Mouse (Mus musculus) midbrain, embryonic 15.5 days (tissue): Measurements from ENCODE around the gene P4ha3. TPM values are rescaled to one million over a fixed set of nuclear protein-coding genes. Genes with fewer than 3 reads are reported as not detected.
A peak's percentile ranks its signal among the peaks of the same experiment; 100 is the strongest.
"Not testable (repeated sequence)": the region's sequence is repeated elsewhere in the genome, so short reads cannot be mapped to it uniquely, and the experiment has no call there.

ENCODE experiments used
- ATAC-seq: fragments of 200-750 bp; cut with Nextera tagmentation; replicated peaks from 2 replicates; pipeline ENCODE4 v1.8.0; 2017; ENCODE audit warnings: moderate TSS enrichment
- H3K27ac ChIP-seq: fragments of 300-500 bp; sonication (generic); 2 replicates; pipeline ENCODE4 v1.5.1; 2015; ENCODE audit warnings: mild to moderate bottlenecking, inconsistent platforms
- H3K27me3 ChIP-seq: fragments of 300-500 bp; sonication (generic); replicated peaks from 2 replicates; pipeline ENCODE4 v1.6.1; 2015; ENCODE audit warnings: inconsistent platforms
- H3K36me3 ChIP-seq: fragments of 300-500 bp; sonication (generic); replicated peaks from 2 replicates; pipeline ENCODE4 v1.6.1; 2015; ENCODE audit warnings: inconsistent platforms
- H3K4me1 ChIP-seq: fragments of 300-500 bp; sonication (generic); 2 replicates; pipeline ENCODE4 v1.6.1; 2015; ENCODE audit warnings: inconsistent platforms
- H3K4me2 ChIP-seq: fragments of 300-500 bp; sonication (generic); 2 replicates; pipeline ENCODE4 v1.6.1; 2015; ENCODE audit warnings: inconsistent platforms, mild to moderate bottlenecking, moderate library complexity
- H3K4me3 ChIP-seq: fragments of 300-500 bp; sonication (generic); 2 replicates; pipeline ENCODE4 v1.5.1; 2015; ENCODE audit warnings: mild to moderate bottlenecking, inconsistent platforms
- H3K9ac ChIP-seq: fragments of 300-500 bp; sonication (generic); 2 replicates; pipeline ENCODE4 v1.6.1; 2015; ENCODE audit warnings: mild to moderate bottlenecking, inconsistent platforms
- H3K9me3 ChIP-seq: fragments of 300-500 bp; sonication (generic); 2 replicates; pipeline ENCODE4 v1.6.1; 2016; ENCODE audit warnings: inconsistent platforms
- WGBS: fragments of 180-500 bp; shearing (Covaris S2); methylation state at CpG from one replicate; pipeline ENCODE4 v1.1.7; 2015; ENCODE audit warnings: mixed read lengths; 5-methylcytosine and 5-hydroxymethylcytosine counted together
- polyA plus RNA-seq: library from polyadenylated mRNA; unstranded; fragments of >200 nt; fragmentation: Nextera tagmentation; extraction: Ambion mirVana; gene quantifications from 2 replicates; pipeline ENCODE4 v1.2.1, GENCODE M21; 2015

P4ha3 gene
- polyA plus RNA-seq = 6.5 and 6.8 TPM in 2 replicates

DNA sequence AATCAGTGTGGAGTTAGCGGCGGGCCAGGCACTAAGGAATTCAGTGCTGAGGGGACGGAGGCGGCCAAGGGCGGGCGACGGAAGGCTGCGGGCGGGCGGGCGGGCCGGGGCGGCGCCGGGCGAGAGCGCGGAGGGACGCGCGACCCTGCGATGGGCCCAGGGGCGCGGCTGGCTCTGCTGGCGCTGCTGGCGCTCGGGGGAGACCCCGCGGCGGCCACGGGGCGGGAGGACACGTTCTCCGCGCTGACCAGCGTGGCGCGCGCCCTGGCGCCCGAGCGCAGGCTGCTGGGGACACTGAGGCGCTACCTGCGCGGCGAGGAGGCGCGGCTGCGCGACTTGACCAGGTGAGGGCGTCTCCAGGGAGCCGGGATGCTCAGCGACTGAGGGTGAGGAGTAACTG, at the start of gene P4ha3:
Gene P4ha3 (plus strand): TSS at position 138 of the 400 bp plus-strand sequence.
- WGBS = 0% methylated on average over 53 of the region's 53 CpGs
- H3K27ac ChIP-seq = no peak within 1 kb of the TSS
- peak; percentile 59 for ATAC-seq

DNA sequence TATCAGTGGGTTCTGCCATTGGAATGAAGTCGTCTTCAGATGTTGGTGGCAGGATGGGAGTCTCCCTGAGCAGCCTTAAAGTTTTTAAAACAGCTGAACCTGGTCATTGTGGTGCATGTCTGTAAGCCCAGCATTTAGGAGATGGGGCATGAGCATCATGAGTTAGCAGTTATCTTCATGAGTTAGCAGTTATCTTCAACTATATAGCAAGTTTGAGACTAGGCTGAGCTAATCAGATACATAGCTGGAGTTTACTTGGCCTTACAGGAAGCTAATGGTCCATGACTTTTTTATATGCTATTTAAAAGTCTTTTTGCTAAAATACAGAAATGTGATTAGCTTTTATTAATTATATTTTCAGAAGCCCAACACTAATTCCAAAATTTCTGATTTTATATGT, 47.0 kb upstream of the P4ha3 start:
- no peak overlapping the region for H3K27ac ChIP-seq
- no peaks in the 10 kb centered on the region for H3K27me3 ChIP-seq
- ATAC-seq = no peak
- H3K4me2 ChIP-seq = no peak overlapping the region
- no peak overlapping the region for H3K4me3 ChIP-seq
- H3K9ac ChIP-seq = no peak overlapping the region
- peaks cover 2% of the 10 kb centered on the region; the same call in 1 of the 2 replicates for H3K4me1 ChIP-seq
- H3K36me3 ChIP-seq = no peaks in the 10 kb centered on the region
- 82% methylated on average over 1 of the region's 1 CpGs for WGBS
- no peaks in the 10 kb centered on the region for H3K9me3 ChIP-seq

More for the DNA sequence above, at the start of gene P4ha3:
- Histone ChIP-seq H3K9me3 (no peaks in the 10 kb centered on the region), H3K4me2 (peak within 1 kb of the TSS; percentile 92), H3K36me3 (no peaks in the 10 kb centered on the region), H3K27me3 (no peaks in the 10 kb centered on the region), H3K9ac (peak within 1 kb of the TSS; percentile 50), H3K4me3 (peak within 1 kb of the TSS; percentile 54), H3K4me1 (peaks cover 24% of the 10 kb centered on the region)

DNA sequence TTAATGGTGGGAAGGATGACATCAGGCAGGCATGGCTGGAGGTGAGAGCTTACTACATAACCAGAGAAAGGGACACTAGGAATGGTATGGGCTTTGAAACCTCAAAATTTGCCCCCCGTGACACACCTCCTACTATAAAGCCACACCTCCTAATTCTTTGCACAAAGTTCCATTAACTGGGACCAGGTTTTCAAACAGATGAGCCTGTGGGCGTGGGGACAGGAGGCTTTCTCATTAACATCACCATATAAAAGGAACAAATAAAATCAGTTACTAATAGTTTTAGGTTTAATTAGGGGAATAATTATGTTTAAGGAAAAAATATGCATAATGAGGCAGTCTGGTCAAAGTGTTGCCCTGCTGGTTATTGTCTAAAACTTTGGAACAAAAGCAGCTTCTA, 44.7 kb upstream of the P4ha3 start:
- no peaks in the 10 kb centered on the region for H3K4me1 ChIP-seq
- no peak for ATAC-seq
- no peak overlapping the region for H3K27ac ChIP-seq
- H3K27me3 ChIP-seq = no peaks in the 10 kb centered on the region
- no peak overlapping the region for H3K4me2 ChIP-seq
- WGBS = 87% methylated on average over 2 of the region's 2 CpGs
- no peaks in the 10 kb centered on the region for H3K9me3 ChIP-seq
- no peaks in the 10 kb centered on the region for H3K36me3 ChIP-seq
- no peak overlapping the region for H3K9ac ChIP-seq
- H3K4me3 ChIP-seq = no peak overlapping the region

- H3K9me3 ChIP-seq = no peaks in the 10 kb centered on the region
- ATAC-seq = no peak
- H3K4me3 ChIP-seq = no peak overlapping the region
- H3K9ac ChIP-seq = no peak overlapping the region
- 85% methylated on average over 1 of the region's 1 CpGs for WGBS
- no peaks in the 10 kb centered on the region for H3K4me1 ChIP-seq
- no peak overlapping the region for H3K4me2 ChIP-seq
- no peak overlapping the region for H3K27ac ChIP-seq
- H3K27me3 ChIP-seq = no peaks in the 10 kb centered on the region
- no peaks in the 10 kb centered on the region for H3K36me3 ChIP-seq
These were observed 42.3 kb upstream of the P4ha3 start for GRCm38 (mm10) chr7:100243007-100243406.

DNA sequence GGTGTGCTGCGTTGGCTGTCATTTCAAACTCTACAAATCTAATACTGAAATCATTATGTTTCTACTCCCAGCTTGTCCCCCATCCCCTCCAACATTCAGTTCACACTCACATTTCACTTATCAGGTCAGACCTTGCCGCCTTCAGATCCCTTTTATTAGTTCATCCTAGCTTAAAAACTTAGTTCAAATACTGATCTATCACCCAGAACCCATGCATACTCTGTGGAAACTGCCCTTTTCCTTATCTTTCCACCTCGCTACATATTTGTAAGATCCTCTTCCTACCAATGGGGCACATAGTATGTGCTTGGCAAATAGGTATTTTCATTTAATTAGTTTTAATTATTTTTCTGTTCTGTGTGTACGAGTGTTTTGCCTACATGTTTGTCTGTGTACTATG, 41.1 kb upstream of the P4ha3 start:
- no peak for ATAC-seq
- H3K36me3 ChIP-seq = no peaks in the 10 kb centered on the region
- no peak overlapping the region for H3K9ac ChIP-seq
- no peaks in the 10 kb centered on the region for H3K4me1 ChIP-seq
- H3K27ac ChIP-seq = no peak overlapping the region
- 95% methylated on average over 4 of the region's 4 CpGs for WGBS
- H3K4me2 ChIP-seq = no peak overlapping the region
- no peak overlapping the region for H3K4me3 ChIP-seq
- no peaks in the 10 kb centered on the region for H3K27me3 ChIP-seq
- H3K9me3 ChIP-seq = no peaks in the 10 kb centered on the region

DNA sequence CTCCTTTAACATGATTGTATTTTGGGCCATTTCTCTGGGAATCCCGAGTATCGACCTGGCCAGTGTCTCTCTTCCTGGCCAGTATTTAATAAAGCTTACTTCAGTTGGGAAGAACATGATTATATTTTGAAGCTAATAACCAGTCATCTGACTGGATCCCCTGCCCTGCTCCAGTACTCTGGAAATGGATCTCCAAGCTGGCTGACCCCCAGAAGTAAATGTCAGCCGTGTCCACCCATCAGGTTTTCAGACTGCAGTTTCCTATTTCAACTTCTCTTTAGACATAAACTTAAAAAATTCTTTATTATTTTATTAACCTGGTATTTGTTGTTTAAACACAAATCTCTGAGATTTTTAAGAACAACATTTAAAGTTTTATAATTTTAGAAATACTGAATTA, 40.1 kb upstream of the P4ha3 start:
- Histone ChIP-seq H3K27ac (no peak overlapping the region), H3K27me3 (no peaks in the 10 kb centered on the region), H3K36me3 (no peaks in the 10 kb centered on the region), H3K4me1 (no peaks in the 10 kb centered on the region), H3K9ac (no peak overlapping the region), H3K9me3 (no peaks in the 10 kb centered on the region), H3K4me3 (no peak overlapping the region), H3K4me2 (no peak overlapping the region)
- no peak for ATAC-seq
- 95% methylated on average over 3 of the region's 3 CpGs for WGBS

DNA sequence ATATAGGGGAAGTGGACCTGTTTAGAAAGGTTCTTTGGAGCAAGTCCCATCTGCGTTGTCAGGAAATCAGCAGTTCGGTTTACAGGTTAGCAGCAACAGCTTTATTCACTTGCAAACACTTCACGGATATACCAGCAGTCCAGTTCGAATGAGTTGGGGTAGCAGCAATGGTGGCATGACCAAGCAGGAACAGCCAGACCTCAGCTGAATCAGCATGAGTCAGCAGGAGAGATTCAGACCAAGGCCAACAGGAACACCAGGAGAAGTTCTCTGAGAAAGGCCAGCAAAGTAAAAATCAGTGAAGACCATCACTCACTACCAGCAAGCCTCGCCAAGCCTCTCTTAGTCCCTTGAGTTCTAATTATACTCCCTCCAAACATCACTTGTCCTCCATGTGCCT, 34.7 kb upstream of the P4ha3 start:
- Histone ChIP-seq H3K4me1 (no peaks in the 10 kb centered on the region), H3K4me2 (no peak overlapping the region), H3K27me3 (no peaks in the 10 kb centered on the region), H3K9ac (no peak overlapping the region), H3K4me3 (no peak overlapping the region), H3K36me3 (peaks cover 19% of the 10 kb centered on the region), H3K9me3 (no peaks in the 10 kb centered on the region), H3K27ac (no peak overlapping the region)
- 95% methylated on average over 5 of the region's 5 CpGs for WGBS
- ATAC-seq = no peak

- H3K9ac ChIP-seq = no peak overlapping the region
- WGBS = 84% methylated on average over 3 of the region's 3 CpGs
- H3K4me2 ChIP-seq = no peak overlapping the region
- H3K27ac ChIP-seq = no peak overlapping the region
- H3K9me3 ChIP-seq = no peaks in the 10 kb centered on the region
- H3K4me3 ChIP-seq = no peak overlapping the region
- H3K4me1 ChIP-seq = no peaks in the 10 kb centered on the region
- H3K27me3 ChIP-seq = no peaks in the 10 kb centered on the region
- ATAC-seq = no peak
- H3K36me3 ChIP-seq = peaks cover 27% of the 10 kb centered on the region
These were observed 23.0 kb upstream of the P4ha3 start for GRCm38 (mm10) chr7:100262350-100262749.

- not testable (repeated sequence) for ATAC-seq, H3K27me3 ChIP-seq, H3K4me2 ChIP-seq, H3K4me1 ChIP-seq, H3K4me3 ChIP-seq, H3K27ac ChIP-seq, H3K9me3 ChIP-seq, H3K9ac ChIP-seq
- H3K36me3 ChIP-seq = peaks cover 29% of the 10 kb centered on the region
- 52% methylated on average over 17 of the region's 17 CpGs for WGBS
These were observed 20.4 kb upstream of the P4ha3 start for GRCm38 (mm10) chr7:100264934-100265333.

DNA sequence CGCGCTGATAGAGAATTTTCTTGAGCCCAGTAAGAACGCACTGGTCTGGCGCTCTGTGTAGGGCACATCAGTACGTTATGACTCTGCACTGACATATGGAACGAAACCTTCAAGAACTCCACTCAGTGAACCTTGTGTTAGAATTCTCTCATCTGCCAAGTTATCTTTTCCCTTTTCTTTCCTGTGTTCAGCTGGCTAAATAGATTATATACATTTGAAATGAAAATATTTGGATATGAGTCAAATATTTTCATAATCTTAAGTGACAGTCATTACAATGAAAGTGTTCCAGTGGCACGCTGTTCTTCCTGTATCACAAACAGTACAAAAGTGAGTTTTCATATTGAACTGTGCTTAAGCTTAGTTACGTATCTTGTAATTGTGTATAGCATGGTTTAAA, 13.0 kb upstream of the P4ha3 start:
- ATAC-seq = no peak
- Histone ChIP-seq H3K27me3 (no peaks in the 10 kb centered on the region), H3K27ac (no peak overlapping the region), H3K4me3 (no peak overlapping the region), H3K4me2 (no peak overlapping the region), H3K36me3 (peaks cover 6% of the 10 kb centered on the region; the same call in 1 of the 2 replicates), H3K4me1 (no peaks in the 10 kb centered on the region), H3K9me3 (no peaks in the 10 kb centered on the region), H3K9ac (no peak overlapping the region)
- whole genome bisulfite sequencing = 95% methylated on average over 8 of the region's 8 CpGs

DNA sequence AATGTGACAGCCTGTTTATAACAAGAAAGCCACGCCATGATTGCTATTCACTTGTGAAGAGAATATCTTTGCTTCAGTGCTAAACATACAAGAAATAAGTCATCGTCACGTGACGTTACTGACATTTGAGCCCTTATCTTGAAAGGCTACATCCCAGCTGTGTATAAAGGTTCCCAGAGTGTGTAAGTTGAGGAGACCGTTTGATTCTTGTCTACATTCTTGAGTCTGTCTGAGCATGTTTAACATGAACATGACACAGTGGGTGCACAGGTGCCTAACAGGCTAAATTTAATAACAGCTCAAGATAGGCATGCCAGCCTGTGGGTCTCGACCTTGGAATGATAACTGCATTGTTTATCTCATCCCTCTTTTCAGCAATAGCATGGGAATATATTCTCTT, 10.8 kb upstream of the P4ha3 start:
- no peaks in the 10 kb centered on the region for H3K27me3 ChIP-seq
- H3K9me3 ChIP-seq = no peaks in the 10 kb centered on the region
- H3K4me1 ChIP-seq = no peaks in the 10 kb centered on the region
- H3K4me3 ChIP-seq = no peak overlapping the region
- 89% methylated on average over 6 of the region's 6 CpGs for WGBS
- H3K9ac ChIP-seq = no peak overlapping the region
- ATAC-seq = no peak
- peaks cover 4% of the 10 kb centered on the region; the same call in 1 of the 2 replicates for H3K36me3 ChIP-seq
- no peak overlapping the region for H3K4me2 ChIP-seq
- H3K27ac ChIP-seq = no peak overlapping the region

DNA sequence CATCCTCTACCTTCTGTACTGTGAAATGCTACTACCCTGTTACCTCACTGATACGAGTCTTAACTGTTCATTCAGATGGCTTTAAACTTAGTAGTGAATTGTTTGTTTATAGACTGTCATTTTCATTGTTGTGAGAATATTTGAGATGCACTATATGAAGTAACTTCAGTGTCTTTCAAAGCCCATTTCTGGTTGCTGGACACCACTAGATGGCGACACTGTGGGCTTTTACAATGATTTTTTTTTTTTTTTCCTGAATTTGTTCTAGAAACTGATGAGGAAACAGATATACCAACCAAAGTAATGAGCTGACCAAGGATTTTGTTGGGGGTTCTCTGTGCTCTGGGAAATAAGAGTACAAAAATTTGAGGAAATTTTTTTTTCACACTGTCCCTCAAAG, 8.9 kb upstream of the P4ha3 start:
- Histone ChIP-seq H3K27ac (no peak overlapping the region), H3K27me3 (no peaks in the 10 kb centered on the region), H3K4me3 (no peak overlapping the region), H3K9me3 (no peaks in the 10 kb centered on the region), H3K9ac (no peak overlapping the region), H3K4me1 (no peaks in the 10 kb centered on the region; the same call in 1 of the 2 replicates), H3K36me3 (peaks cover 4% of the 10 kb centered on the region; the same call in 1 of the 2 replicates), H3K4me2 (no peak overlapping the region)
- WGBS = 42% methylated on average over 2 of the region's 2 CpGs
- ATAC-seq = no peak

- Histone ChIP-seq H3K4me3 (no peak overlapping the region), H3K4me2 (no peak overlapping the region), H3K27ac (no peak overlapping the region), H3K27me3 (no peaks in the 10 kb centered on the region), H3K9me3 (no peaks in the 10 kb centered on the region), H3K4me1 (no peaks in the 10 kb centered on the region; the same call in 1 of the 2 replicates), H3K9ac (no peak overlapping the region), H3K36me3 (peaks cover 3% of the 10 kb centered on the region; the same call in 1 of the 2 replicates)
- 0% methylated on average over 1 of the region's 1 CpGs for WGBS
- no peak for ATAC-seq
These were observed 5.5 kb upstream of the P4ha3 start for GRCm38 (mm10) chr7:100279803-100280202.
